Mouse (Mus musculus) hindbrain, postnatal 0 days (tissue): ENCODE measurements around the gene Pxylp1. TPM values are rescaled to one million over a fixed set of nuclear protein-coding genes. Genes with fewer than 3 reads are reported as not detected.

Experiments
- ATAC-seq: fragments of 200-750 bp; cut with Nextera tagmentation; 2 replicates; pipeline ENCODE4 v1.8.0; 2017; ENCODE audit warnings: mild to moderate bottlenecking, moderate TSS enrichment, moderate library complexity
- DNase-seq: peaks from one replicate; pipeline ENCODE4 v3.0.0-alpha.2; 2015; ENCODE audit warnings: low spot score
- H3K27ac ChIP-seq: fragments of 300-500 bp; sonication (generic); 2 replicates; pipeline ENCODE4 v1.5.1; 2014; ENCODE audit warnings: mild to moderate bottlenecking
- H3K27me3 ChIP-seq: fragments of 300-500 bp; sonication (generic); 2 replicates; pipeline ENCODE4 v1.6.1; 2014; ENCODE audit warnings: low read length, mixed read lengths; ENCODE audit not compliant: insufficient read depth
- H3K36me3 ChIP-seq: fragments of 300-500 bp; sonication (generic); 2 replicates; pipeline ENCODE4 v1.6.1; 2014; ENCODE audit warnings: low read length, mixed read lengths; ENCODE audit not compliant: insufficient read depth
- H3K4me1 ChIP-seq: fragments of 300-500 bp; sonication (generic); 2 replicates; pipeline ENCODE4 v1.6.1; 2014; ENCODE audit warnings: antibody characterized with exemption, low read length, mixed read lengths; ENCODE audit not compliant: insufficient read depth
- H3K4me2 ChIP-seq: fragments of 300-500 bp; sonication (generic); 2 replicates; pipeline ENCODE4 v1.6.1; 2014; ENCODE audit warnings: low read depth, mild to moderate bottlenecking, low read length, moderate library complexity, mixed read lengths
- H3K4me3 ChIP-seq: fragments of 300-500 bp; sonication (generic); 2 replicates; pipeline ENCODE4 v1.5.1; 2014; ENCODE audit warnings: low read length
- H3K9ac ChIP-seq: fragments of 300-500 bp; sonication (generic); replicated peaks from 2 replicates; pipeline ENCODE4 v1.6.1; 2014; ENCODE audit warnings: mild to moderate bottlenecking, low read length, moderate library complexity, mixed read lengths
- H3K9me3 ChIP-seq: fragments of 300-500 bp; sonication (generic); 2 replicates; pipeline ENCODE4 v1.6.1; 2016; ENCODE audit warnings: low read length, mixed read lengths
- CTCF ChIP-seq: IDR thresholded peaks from 2 replicates; pipeline ENCODE4 v1.5.1; 2016; ENCODE audit warnings: antibody characterized with exemption, control low read depth, low read depth
- WGBS: fragments of 180-500 bp; shearing (Covaris S2); extraction: QIAGEN DNeasy Blood & Tissue Kit; methylation state at CpG from one replicate; pipeline ENCODE4 v1.1.7; 2014; 5-methylcytosine and 5-hydroxymethylcytosine counted together
- polyA plus RNA-seq: library from polyadenylated mRNA; unstranded; fragments of >200 nt; fragmentation: Nextera tagmentation; extraction: Ambion mirVana; gene quantifications from 2 replicates; pipeline ENCODE4 v1.2.1, GENCODE M21; 2015
- total RNA-seq: library from RNA; depleted of rRNA; stranded (reverse); fragments of >200 nt; gene quantifications from 2 replicates; pipeline ENCODE4 v1.2.3, GENCODE M21; 2014

The Pxylp1 gene
- total and polyA plus RNA-seq, 2 experiments from 2014 or later, result 23.4 to 28.9 TPM

DNA sequence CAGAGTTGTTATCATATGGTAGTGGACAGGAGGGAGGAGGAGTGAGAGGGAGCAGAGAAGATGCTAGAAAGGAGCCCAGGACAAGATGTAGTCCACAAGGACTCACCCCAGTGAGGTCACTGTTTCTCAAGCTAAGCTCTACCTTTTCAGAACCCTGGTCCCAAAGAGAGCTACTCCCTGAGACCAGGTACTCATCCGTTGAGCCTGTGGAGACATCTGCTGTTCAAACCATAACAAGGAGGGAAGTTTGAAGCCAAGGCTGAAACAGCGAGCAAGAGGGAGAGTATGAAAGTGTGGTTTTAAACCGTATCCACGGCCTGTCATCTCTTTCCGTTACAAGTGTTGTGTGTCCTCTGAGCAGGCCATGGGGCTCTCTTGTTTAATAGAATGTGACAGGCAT lies 22.9 kb downstream of the Pxylp1 start:
- H3K4me2 ChIP-seq, result no peak overlapping the region
- TF ChIP-seq CTCF, result no peak
- no peaks in the 10 kb centered on the region for H3K4me1 ChIP-seq
- H3K4me3 ChIP-seq, result no peak overlapping the region
- WGBS, result 93% methylated on average over 5 of the region's 5 CpGs
- no peak overlapping the region for H3K9ac ChIP-seq
- H3K27ac ChIP-seq, result no peak overlapping the region
- H3K36me3 ChIP-seq, result no peaks in the 10 kb centered on the region
- DNase-seq (no peak), ATAC-seq (no peak)
- H3K27me3 ChIP-seq, result no peaks in the 10 kb centered on the region
- no peaks in the 10 kb centered on the region for H3K9me3 ChIP-seq

GRCm38 (mm10) chr9:96868546-96868945 lies 23.9 kb downstream of the Pxylp1 start:
- ATAC-seq (no peak), DNase-seq (no peak)
- TF ChIP-seq CTCF, result no peak
- Histone ChIP-seq H3K4me3 (no peak overlapping the region), H3K36me3 (no peaks in the 10 kb centered on the region), H3K4me2 (no peak overlapping the region), H3K27me3 (no peaks in the 10 kb centered on the region), H3K4me1 (no peaks in the 10 kb centered on the region), H3K9ac (no peak overlapping the region), H3K27ac (no peak overlapping the region), H3K9me3 (no peaks in the 10 kb centered on the region)
- WGBS, result 72% methylated on average over 6 of the region's 6 CpGs

DNA sequence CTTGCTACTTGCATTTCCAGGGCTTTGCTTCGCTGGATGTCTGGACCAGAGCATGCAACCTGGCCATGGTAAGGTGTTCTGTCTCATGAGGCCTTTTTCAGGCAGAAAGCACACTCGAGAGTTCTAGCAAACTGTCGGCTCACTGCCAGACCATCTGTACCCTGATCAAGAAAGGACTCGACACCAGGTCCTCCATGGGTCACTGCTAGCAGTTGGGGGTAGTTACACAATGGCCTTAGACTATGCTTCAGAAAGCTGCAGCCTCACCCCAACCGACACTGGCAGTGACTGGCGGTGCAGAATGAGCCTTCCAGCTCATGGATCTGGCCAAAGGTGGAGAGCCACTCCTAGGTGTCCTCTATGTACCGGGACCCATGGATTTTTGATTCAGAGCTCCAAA lies 25.3 kb downstream of the Pxylp1 start:
- Histone ChIP-seq H3K9me3 (no peaks in the 10 kb centered on the region), H3K27ac (no peak overlapping the region), H3K9ac (no peak overlapping the region), H3K4me3 (no peak overlapping the region), H3K27me3 (no peaks in the 10 kb centered on the region), H3K4me1 (no peaks in the 10 kb centered on the region), H3K4me2 (no peak overlapping the region), H3K36me3 (no peaks in the 10 kb centered on the region)
- ATAC-seq (no peak), DNase-seq (no peak)
- no peak for TF ChIP-seq CTCF
- WGBS, result 35% methylated on average over 7 of the region's 7 CpGs

GRCm38 (mm10) chr9:96866196-96866595 lies 26.3 kb downstream of the Pxylp1 start:
- 95% methylated on average over 5 of the region's 5 CpGs for WGBS
- Histone ChIP-seq H3K27ac (no peak overlapping the region), H3K9me3 (no peaks in the 10 kb centered on the region), H3K4me2 (no peak overlapping the region), H3K36me3 (no peaks in the 10 kb centered on the region), H3K4me1 (peaks cover 4% of the 10 kb centered on the region; the same call in 1 of the 2 replicates), H3K4me3 (no peak overlapping the region), H3K9ac (no peak overlapping the region), H3K27me3 (no peaks in the 10 kb centered on the region)
- ATAC-seq (no peak), DNase-seq (no peak)
- TF ChIP-seq CTCF, result no peak

- no peaks in the 10 kb centered on the region for H3K36me3 ChIP-seq
- ATAC-seq (peak; percentile 41; the same call in 1 of the 2 replicates), DNase-seq (peak; percentile 44)
- H3K4me3 ChIP-seq, result no peak overlapping the region
- H3K9me3 ChIP-seq, result no peaks in the 10 kb centered on the region
- no peaks in the 10 kb centered on the region for H3K27me3 ChIP-seq
- TF ChIP-seq CTCF, result no peak
- no peak overlapping the region for H3K9ac ChIP-seq
- no peak overlapping the region; the same call in 1 of the 2 replicates for H3K4me2 ChIP-seq
- peaks cover 7% of the 10 kb centered on the region; the same call in 1 of the 2 replicates for H3K4me1 ChIP-seq
- no peak overlapping the region for H3K27ac ChIP-seq
- 72% methylated on average over 16 of the region's 16 CpGs for WGBS
Observed at GRCm38 (mm10) chr9:96865473-96866050, 26.9 kb downstream of the Pxylp1 start.

DNA sequence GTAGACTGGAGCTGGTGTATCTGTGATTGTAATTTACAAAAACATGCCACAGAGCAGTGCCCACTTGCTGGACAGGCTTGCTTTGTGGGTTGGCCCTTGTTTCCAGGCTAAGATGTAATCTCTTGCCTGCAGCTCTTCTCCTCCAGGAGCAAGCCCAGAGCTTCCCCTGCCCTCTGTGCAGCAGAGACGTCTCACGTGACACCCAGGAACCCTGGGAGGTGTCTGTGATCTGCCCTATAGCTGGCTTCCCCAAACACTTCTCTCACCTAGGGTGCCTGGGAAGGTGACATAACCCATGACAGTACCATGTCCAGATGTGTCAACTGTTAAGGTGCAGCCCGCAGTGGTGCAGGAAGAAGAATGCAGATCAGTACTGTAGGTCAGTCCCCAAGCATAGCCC lies 28.9 kb downstream of the Pxylp1 start:
- Histone ChIP-seq H3K36me3 (no peaks in the 10 kb centered on the region), H3K27ac (no peak overlapping the region), H3K4me2 (no peak overlapping the region), H3K4me3 (no peak overlapping the region), H3K9me3 (no peaks in the 10 kb centered on the region), H3K9ac (no peak overlapping the region), H3K4me1 (peaks cover 7% of the 10 kb centered on the region; the same call in 1 of the 2 replicates), H3K27me3 (no peaks in the 10 kb centered on the region)
- DNase-seq (no peak), ATAC-seq (no peak)
- 72% methylated on average over 3 of the region's 3 CpGs for WGBS
- no peak for TF ChIP-seq CTCF

GRCm38 (mm10) chr9:96862836-96863235 lies 29.6 kb downstream of the Pxylp1 start:
- H3K4me1 ChIP-seq, result peaks cover 7% of the 10 kb centered on the region; the same call in 1 of the 2 replicates
- no peak for TF ChIP-seq CTCF
- H3K9me3 ChIP-seq, result no peaks in the 10 kb centered on the region
- no peaks in the 10 kb centered on the region for H3K36me3 ChIP-seq
- H3K27me3 ChIP-seq, result no peaks in the 10 kb centered on the region
- H3K4me2 ChIP-seq, result no peak overlapping the region
- DNase-seq (no peak), ATAC-seq (no peak)
- WGBS, result 76% methylated on average over 4 of the region's 4 CpGs
- no peak overlapping the region for H3K4me3 ChIP-seq
- no peak overlapping the region for H3K27ac ChIP-seq
- H3K9ac ChIP-seq, result no peak overlapping the region
